Mouse (Mus musculus) stomach, postnatal 0 days (tissue): Measurements from ENCODE around the gene Gm17606.

ENCODE experiments used
- CTCF ChIP-seq: IDR thresholded peaks from 2 replicates; pipeline ENCODE4 v1.5.1; 2016; ENCODE audit warnings: antibody characterized with exemption, low read depth, mild to moderate bottlenecking, moderate library complexity
- EP300 ChIP-seq: optimal IDR thresholded peaks from 2 replicates; pipeline ENCODE3; 2016; ENCODE audit warnings: antibody characterized with exemption

DNA sequence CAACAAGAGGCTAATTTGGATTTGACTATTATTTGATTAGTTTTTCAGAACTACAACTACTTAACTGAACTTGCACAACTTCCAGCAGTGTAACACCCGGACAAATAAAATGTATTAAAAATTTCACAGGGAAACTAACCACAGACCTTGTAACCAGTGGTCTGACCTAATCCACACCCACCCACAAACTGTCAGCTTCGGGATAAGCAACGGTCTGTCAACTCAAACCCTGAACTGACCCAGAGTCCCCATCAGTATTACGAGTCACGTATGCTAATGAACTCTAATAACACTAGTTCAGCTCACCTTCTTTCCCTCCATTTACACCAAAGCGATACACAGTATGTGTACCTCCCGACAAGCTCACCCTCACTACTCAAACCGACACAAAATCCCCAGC, 44.7 kb downstream of the Gm17606 start:
- no peak for TF ChIP-seq CTCF
- TF ChIP-seq EP300 = no peak
